Mouse (Mus musculus) stomach, postnatal 0 days (tissue): ENCODE data around the gene Ddx39.

Experiments used
- CTCF ChIP-seq: IDR thresholded peaks from 2 replicates; pipeline ENCODE4 v1.5.1; 2016; ENCODE audit warnings: antibody characterized with exemption, low read depth, mild to moderate bottlenecking, moderate library complexity
- EP300 ChIP-seq: optimal IDR thresholded peaks from 2 replicates; pipeline ENCODE3; 2016; ENCODE audit warnings: antibody characterized with exemption

GRCm38 (mm10) chr8:83732919-83733318 lies 17.9 kb downstream of the Ddx39 start:
- TF ChIP-seq EP300 (no peak), CTCF (no peak)
